Mouse (Mus musculus) subcutaneous adipose tissue, adult 2 months (tissue): ENCODE results near the gene Pycard. TPM values are rescaled to one million over a fixed set of nuclear protein-coding genes. Genes with fewer than 3 reads are reported as not detected.

Source experiments
- polyA plus RNA-seq: library from polyadenylated mRNA; depleted of rRNA; stranded (reverse); fragments of >200 nt; gene quantifications from 2 replicates; pipeline ENCODE4 v1.2.3, GENCODE M21; 2012; ENCODE audit warnings: low replicate concordance; rRNA removed

Pycard gene
- 16.0 and 64.4 TPM in 2 replicates for polyA plus RNA-seq

DNA sequence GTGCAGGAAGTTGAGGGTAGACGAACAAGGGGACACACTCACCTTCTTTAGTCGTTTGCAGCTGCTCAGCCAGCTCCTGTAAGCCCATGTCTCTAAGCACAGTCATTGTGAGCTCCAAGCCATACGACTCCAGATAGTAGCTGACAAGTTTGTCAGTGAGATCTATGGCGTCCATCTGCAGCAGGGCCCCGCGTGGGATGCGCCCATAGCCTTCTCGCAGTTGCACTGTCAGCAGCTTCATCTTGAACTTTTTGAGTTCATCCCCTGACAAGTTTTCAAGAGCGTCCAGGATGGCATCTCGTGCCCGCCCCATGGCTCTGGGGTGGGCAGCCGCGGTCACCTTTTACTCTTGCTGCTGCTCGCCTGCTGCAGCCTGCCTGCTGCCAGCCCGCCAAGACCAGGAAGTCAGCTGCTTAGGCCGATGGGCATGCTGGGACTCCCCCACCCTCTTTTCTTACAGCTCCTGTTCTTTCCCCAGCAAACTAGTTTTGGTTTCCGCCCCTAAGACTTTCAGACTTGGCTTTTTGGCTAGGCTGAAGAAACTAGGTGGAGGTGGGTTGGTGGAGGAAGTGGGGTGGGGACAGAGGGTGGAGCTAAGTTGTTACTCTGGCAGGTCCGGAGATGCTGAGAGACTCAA lies at the start of gene Pycard:
Pycard (minus strand) TSS at position 527 of the 637 bp plus-strand sequence.

DNA sequence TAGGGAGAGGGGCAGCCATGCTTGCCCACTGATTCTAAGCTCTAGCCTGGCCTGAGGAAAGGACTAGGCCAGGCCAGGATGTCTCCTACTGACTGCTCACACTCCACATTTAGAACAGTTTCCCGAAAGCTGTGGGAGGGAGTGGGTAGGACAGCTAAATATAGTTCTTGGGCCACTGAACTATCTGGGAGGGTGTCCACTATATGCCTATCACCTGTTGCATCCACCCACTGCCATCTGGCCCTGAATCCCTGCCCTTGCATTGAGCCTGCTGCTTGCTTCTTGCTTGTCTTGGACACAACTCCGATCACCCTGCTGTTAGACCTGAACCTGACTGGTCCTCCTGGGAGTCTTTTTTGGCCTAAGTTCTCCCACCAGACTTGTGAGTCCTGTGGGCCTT lies 10.0 kb upstream of the Pycard start, which contains the start of gene Trim72:
Trim72 (plus strand) TSS at position 262 of the 400 bp plus-strand sequence.

DNA sequence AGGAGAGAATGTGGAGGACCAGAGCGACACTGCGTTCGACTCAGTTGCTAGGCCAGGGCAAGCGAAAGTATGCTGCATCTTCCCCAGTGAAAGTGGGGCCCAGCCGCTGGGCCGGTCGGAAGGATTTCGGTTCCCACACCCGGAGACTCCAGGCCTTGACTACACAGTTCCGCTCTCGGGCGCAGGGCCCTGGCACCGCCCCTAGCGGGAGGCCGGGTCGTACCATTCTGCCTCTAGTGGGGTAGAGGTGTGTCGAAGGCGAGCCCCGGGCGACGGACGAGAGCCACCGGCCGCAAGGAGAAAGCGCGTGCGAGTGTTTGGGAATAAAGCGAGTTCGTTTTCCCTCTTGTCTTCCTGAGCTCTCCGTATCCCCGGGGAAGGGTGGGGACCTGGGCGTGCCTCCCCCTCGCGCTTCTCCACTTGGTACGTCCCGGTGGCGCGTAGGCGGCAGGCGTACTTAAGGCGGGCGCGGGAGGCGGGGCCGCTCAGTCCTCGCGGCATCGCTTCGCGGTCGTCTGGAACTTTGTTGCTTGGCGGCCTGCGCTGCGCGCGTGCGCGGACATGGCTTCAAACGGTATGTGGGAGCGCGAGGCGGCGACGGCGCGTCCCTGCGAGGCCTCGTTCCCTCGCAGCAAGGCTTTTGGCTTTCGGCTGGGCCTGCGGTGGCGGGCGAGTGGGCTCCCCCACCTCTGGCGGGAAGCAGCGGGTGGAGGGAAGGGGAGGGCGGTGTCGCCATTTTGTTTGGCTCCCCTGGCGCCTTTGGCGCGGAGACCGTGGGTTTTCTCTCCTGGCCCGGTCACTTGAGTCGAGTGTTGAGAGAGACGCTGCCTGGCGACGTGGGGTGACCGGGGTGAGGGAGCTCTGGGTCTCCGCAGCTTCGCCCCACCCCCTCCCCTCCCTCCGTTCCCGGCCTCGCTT lies 26.4 kb downstream of the Pycard start, which contains the start of gene Fus:
Fus (plus strand) TSS at position 454 of the 918 bp plus-strand sequence.

DNA sequence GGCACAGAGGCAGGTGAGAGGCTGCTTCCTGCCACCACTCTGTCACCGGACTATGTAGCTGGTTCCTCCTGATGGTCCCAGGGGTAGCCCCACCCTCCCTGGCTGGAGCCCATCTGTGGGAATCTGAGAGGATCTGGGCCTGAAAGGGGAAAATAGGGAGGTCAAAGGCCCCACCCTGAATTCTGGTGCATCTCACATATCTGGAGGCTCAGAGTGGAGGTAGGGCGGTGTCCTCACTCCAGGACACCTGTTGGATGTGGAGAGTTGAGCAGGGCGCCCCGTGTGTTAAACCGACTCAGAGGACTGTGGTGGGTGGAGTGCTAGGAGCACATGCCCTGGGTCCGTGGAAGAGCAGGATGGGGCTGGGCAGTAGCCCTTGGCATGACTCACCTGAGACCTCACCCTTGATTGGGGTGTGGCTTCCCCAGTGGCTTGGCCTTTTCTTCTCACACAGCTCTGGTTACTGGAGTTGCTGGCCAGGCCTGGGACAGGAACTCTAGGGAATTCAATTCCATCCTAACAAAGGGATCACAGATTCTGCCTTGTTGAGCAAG lies 47.1 kb downstream of the Pycard start, which contains the start of gene Prss36:
Prss36 (minus strand) TSS at position 256 of the 554 bp plus-strand sequence.

Other genes starting within 250 kb of the Pycard start
- 14.2 and 40.4 TPM in 2 replicates for gene Fbxl19, start 249.3 kb downstream of the Pycard start, polyA plus RNA-seq
- gene Orai3, start 224.1 kb downstream of the Pycard start, polyA plus RNA-seq: 41.3 and 59.8 TPM in 2 replicates
- 9.2 and 15.6 TPM in 2 replicates for gene Setd1a, start 217.2 kb downstream of the Pycard start, polyA plus RNA-seq
- gene Gm49388, start 208.3 kb downstream of the Pycard start, polyA plus RNA-seq: not detected in 2 replicates
- gene Hsd3b7, start 193.3 kb downstream of the Pycard start, polyA plus RNA-seq: 116 and 139 TPM in 2 replicates
- 93.0 and 101 TPM in 2 replicates for gene Stx4a, start 169.6 kb downstream of the Pycard start, polyA plus RNA-seq
- 26.2 and 31.8 TPM in 2 replicates for gene Stx1b, start 169.3 kb downstream of the Pycard start, polyA plus RNA-seq
- gene Zfp646, start 117.6 kb downstream of the Pycard start, polyA plus RNA-seq: 12.4 and 27.7 TPM in 2 replicates
- gene Zfp668, start 117.0 kb downstream of the Pycard start, polyA plus RNA-seq: 4.4 and 8.0 TPM in 2 replicates
- 3.2 and 5.8 TPM in 2 replicates for gene Prss53, start 102.9 kb downstream of the Pycard start, polyA plus RNA-seq
- gene Gm21974, start 98.4 kb downstream of the Pycard start, polyA plus RNA-seq: not detected in 2 replicates
- 258 and 271 TPM in 2 replicates for gene Vkorc1, start 98.2 kb downstream of the Pycard start, polyA plus RNA-seq
- 153 and 162 TPM in 2 replicates for gene Bckdk, start 89.8 kb downstream of the Pycard start, polyA plus RNA-seq
- gene Kat8, start 81.4 kb downstream of the Pycard start, polyA plus RNA-seq: 17.5 and 22.7 TPM in 2 replicates
- gene Prss8, start 63.8 kb downstream of the Pycard start, polyA plus RNA-seq: 0.29 and 50.1 TPM in 2 replicates
- 27.9 and 44.9 TPM in 2 replicates for gene Prss36, start 47.1 kb downstream of the Pycard start, polyA plus RNA-seq
- 242 and 409 TPM in 2 replicates for gene Fus, start 26.4 kb downstream of the Pycard start, polyA plus RNA-seq
- 0.24 and 0.90 TPM in 2 replicates for gene Trim72, start 10.1 kb upstream of the Pycard start, polyA plus RNA-seq
- gene Itgam, start 68.8 kb upstream of the Pycard start, polyA plus RNA-seq: 22.6 and 22.9 TPM in 2 replicates
- gene Gm49368, start 68.8 kb upstream of the Pycard start, polyA plus RNA-seq: 0.04 and 0.09 TPM in 2 replicates
- gene Itgax, start 135.7 kb upstream of the Pycard start, polyA plus RNA-seq: 4.9 and 10.0 TPM in 2 replicates
- gene Itgad, start 160.5 kb upstream of the Pycard start, polyA plus RNA-seq: 0.46 and 0.57 TPM in 2 replicates
- gene Cox6a2, start 212.5 kb upstream of the Pycard start, polyA plus RNA-seq: 0.67 and 1.5 TPM in 2 replicates
- gene Armc5, start 243.5 kb upstream of the Pycard start, polyA plus RNA-seq: 22.2 and 38.8 TPM in 2 replicates
- 3.4 and 4.6 TPM in 2 replicates for gene 9130023H24Rik, start 244.2 kb upstream of the Pycard start, polyA plus RNA-seq